Mouse (Mus musculus) neural tube, embryonic 10.5 days (tissue): ENCODE results near the gene Nfil3.

Experiments used
- DNase-seq: peaks from one replicate; pipeline ENCODE4 v3.0.0-alpha.2; 2017; ENCODE audit warnings: low spot score; ENCODE audit errors: extremely low spot score

The Nfil3 gene

DNA sequence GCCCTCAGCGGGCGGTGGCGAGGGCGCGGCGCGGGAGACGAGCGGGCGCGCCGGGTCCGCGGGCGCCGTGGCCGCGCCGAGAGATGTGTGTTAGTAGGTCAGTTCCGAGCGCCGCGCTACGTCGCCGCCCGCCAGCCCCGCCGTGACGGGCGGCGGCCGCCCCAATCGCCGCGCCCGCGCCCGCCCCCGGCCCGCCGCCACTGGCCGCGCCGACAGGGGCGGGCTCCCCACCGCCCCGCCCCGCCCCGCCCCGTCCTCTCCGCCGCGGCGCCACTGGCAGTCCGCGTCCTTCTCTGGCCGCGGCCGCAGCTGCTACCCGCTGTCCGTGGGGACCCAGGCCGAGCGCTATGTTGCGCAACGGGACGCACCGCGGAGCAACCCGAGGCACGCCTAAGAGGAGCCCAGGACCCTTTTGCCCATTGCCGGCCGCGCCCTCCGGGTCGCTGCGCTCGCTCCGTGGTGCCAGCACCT, at the start of gene Nfil3:
Gene Nfil3, minus strand, starts transcription at position 123 of the 471 bp plus-strand sequence.
- peak; percentile 82 for DNase-seq

DNA sequence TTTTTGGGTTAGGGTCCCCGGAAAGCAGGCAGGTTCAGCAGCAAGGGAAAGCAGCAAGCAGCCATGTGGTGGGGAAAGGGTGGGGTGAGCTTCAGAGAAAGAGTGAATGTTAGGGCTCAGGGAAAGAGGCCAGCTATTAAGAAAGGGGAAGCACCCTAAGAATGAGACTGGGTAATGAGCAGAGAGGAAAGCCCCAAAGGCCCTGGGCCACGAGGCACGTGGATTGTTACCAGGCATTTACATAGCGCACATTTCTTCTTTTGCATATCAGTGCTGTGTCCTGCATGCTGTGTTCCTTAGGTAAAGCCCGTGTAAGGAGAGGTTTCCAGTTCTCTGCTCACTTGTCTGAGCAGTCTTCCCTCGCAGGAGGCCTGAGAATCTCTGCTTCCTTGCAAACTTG, 43.4 kb upstream of the Nfil3 start:
- DNase-seq: no peak

DNA sequence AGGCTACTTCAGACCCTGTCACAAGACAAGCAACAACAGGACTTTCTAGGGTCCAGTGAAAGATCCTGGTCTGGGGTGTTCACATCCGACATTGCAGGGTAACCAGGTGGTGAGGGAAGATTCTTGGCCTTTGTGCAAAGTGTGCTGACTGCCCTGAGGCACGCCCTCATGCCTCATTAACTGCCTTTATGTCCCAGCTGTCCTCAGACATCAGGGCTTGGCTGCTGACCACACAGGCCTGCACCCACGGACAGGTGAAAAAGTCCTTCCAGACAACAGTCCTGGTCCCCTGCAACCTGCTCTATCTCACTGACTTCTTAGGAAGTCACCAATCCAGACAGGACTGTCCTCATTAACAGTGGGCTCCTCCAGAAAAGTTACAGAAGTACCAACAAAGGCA, 39.4 kb upstream of the Nfil3 start:
- no peak for DNase-seq

DNA sequence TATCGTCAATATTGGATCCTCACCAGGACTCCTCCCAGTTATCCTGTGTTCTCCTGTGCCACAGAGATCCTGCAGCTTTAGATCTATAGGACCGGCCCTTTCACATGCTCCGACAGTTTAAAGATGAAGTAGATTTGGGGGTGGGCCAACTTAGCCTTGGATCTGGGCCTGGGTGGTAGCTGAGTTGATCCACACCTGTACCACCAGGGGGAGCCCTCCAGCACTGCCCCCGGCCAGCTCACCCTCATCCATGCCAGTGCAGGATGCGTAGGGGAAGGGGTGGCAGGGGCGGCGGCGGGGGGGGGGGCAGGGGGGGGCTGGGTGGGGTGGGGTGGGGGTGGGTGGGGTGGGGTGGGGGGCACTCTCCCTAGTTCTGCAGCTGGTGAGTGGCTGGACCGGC, 38.7 kb upstream of the Nfil3 start:
- DNase-seq: no peak

DNA sequence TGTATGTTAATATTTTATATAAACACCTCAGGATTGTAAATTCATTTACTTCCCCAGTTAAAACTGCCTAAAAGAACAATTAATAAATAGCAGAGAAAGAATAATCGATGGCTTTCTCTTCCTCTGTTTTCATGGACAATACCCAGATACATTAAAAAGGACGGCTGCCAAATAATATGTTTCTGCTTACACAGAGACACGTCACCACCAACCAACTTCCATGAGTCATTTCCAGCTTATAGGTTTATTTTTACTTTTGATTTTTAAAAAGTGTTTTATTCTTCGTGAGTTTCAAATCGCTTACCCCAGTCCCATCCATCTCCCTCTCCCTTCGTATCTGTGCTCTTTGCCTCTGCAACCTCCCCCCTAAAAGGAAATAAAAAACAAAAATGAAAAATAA, 38.1 kb upstream of the Nfil3 start:
- no peak for DNase-seq

DNA sequence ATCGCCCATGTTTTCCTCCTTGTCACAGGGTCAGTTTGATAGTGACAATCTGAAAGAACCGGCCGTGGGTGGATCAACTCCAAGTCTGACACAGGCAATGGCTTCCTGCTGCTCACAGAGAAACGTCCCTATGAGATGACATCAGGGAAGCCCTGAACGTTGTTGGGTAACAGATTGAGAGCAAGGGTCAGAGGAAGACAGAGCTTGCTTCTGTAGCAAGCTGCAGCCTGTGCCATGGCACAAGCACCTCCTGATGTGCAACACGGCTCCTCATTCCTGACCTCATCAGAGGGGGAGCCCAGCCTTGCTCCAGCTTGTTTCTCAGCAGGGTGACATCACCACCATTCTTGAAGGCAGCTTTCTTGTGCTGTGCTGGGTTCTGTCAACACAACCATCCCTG, 37.1 kb upstream of the Nfil3 start:
- no peak for DNase-seq

DNA sequence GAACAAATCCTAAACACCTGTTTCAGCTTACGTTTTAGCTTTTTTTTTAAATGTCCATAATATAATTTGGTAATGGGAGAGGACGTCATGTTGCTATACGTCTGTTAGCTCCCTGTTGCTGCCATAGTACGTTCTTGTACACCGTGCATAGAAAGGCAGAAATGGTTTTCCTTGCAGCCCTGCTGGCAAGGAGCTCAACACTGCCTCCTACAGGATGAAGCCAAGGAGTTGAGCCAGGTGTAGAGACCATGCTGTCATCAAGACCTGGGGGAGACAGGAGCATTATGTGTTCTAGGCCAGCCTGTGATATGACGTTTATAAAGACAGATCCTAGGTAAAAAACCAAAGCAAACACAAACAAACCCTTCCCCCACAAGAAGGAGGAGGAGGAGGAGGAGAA, 36.2 kb upstream of the Nfil3 start:
- no peak for DNase-seq

DNA sequence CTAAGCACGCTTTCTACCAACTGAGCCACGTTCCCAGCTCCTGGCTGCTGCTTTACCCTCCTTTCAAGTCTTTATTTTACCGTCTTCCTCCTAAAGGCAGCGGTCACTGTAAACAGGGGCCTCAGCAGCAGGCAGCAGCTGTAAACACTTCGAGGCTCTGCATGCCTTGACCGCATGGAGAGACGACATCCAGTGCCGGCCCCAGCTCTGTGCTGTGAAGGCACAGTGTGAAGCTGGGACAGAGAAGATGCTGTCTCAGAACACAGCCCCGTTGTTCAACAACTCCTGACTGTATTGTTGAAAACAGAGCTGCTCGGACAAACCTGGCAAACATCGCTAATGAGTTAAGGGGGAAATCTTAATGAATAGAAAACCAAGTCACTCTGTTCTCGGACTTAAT, 30.6 kb upstream of the Nfil3 start:
- no peak for DNase-seq

DNA sequence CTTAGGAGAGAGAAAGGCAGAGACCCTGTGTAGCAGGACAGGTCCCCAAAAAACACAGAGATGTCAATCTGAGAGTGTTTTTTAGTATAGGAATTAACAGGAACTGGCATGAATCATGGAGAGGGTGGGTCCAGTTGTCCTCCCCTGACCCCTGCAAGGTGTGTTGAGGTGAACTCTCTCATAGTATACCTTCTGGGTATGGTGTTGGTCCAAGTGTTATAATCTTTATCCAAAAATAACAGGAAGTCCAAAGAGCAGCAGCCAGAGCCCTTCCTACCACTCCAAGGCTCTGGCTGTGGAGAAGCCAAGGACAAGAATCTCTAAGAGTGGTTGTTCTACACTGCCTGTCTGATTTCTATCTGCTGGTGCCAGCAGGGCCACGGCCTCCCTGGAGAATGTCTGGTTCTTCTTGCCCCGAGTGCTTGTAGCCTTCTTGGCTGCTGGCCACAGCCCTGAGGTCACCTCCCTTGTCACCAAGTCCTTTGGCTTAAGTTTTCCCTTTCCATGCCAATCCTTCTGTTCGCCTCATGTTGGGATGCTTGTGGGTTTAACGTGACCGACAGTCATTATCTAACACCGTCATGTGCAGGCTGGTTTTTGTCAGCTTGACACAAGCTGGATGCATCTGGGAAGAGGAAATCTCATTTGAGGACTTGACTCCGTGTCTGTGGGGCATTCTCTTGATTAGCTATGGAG, 27.8 kb upstream of the Nfil3 start:
- DNase-seq: no peak

DNA sequence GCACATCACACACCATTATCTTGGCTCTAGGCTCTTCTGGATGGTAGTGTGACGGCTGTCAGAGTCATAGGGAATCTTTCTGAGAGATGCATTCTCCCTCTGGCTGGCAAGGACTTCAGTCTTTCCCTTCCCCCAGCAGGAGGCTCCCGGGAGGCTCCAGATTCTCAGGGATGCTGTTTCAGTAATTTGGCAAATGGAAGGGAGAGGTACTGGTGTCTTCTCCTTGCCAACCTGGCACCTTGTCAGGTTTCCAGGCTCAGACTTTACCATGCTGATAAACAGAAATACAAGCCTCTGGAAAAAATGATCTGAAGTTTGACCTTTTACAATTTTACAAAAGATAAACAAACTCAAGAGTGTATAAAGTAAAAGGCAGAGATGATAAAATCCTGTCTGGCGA, 26.9 kb upstream of the Nfil3 start:
- DNase-seq: no peak

DNA sequence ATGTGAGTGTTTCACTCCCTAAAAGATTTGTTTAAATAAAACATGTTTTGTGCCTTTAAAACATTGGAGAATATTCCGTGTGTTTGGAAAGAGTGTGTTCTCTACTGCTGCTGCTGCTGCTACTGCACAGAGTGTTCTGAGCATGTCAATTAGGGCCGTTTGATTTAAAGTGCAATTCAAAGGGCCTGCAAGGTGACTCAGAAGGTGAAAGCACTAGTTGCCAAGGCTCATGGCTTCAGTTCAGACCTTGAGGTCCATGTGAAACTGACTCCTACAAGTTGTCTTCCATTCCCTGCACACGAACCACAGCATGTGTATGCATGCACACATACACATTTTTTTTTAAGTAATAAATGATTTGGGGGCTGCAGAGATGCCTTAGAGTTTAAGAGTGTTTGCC, 22.4 kb upstream of the Nfil3 start:
- no peak for DNase-seq

DNA sequence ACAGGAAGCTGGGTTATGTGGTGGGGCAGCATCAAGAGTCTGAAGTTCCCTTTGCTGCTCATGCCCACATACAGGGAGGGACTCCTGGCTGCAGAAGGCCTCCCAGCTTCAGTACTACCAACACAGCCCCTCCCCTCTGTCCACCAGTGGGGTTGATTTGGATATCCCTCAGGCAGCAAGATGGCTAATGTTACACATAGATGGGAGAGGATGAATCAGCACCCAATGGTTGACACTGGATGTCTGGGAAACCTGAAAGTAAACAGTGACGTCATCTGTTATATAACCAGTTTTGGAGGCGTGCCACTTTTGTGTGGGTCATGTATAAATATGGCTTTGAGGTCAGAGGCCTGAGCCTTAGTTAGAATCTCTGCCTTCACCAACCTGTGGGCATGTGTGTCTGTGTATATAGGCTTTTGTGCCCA, 20.6 kb upstream of the Nfil3 start:
- no peak for DNase-seq

DNA sequence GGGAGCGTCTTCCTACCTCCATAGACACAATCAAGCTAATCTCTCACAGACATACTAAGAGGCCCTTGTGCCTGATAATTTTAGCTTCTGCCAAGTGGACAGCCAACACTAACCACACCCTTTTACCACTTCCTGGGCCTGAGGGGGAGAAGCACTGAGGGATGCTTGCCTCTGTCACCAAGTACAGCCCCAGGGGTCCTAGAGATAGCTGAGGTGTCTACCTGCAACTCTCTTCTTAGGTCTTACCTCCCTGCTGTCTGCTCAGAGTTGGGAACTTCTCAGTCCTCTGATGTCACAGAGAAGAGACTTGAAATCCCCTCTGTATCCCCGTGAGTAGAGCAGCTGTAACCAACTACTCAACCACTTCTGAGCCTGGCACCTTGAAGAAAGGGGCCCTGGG, 19.6 kb upstream of the Nfil3 start:
- no peak for DNase-seq

DNA sequence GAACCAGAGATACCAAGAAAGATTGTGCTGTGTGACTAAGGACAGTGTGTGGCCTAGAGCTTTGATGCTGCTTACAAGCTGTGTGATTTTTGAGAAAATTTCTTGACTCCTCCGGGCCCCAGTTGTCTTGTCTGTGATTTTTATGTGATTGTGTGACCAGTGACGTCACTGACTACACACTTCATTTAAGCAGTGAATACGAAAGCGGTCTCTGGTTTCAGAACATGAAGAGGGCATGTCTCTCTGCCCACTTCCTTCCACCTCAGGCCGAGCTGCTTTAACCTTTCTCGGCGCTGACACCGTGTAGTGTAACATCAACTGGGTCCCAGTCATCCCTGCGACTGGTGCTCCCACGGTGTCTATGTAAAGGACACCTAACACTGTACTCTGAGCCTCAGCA, 17.7 kb upstream of the Nfil3 start:
- no peak for DNase-seq

DNA sequence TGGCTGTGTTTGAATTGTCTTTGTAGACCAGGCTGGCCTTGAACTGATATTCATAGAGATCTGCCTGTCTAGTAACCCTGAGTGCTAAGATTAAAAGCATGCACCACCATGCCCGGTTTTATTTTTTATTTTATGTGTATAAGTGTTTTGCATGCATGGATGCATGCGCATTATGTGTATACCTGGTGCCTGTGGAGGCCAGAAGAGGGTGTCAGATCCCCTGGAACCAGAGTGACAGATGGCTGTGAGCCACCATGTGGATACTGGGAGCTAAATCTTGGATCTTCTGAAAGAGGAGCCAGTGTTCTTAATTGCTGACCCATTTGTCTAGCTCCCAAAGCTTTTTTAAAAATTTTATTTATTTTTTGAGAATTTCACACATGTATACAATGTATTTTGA, 16.9 kb upstream of the Nfil3 start:
- DNase-seq: no peak

DNA sequence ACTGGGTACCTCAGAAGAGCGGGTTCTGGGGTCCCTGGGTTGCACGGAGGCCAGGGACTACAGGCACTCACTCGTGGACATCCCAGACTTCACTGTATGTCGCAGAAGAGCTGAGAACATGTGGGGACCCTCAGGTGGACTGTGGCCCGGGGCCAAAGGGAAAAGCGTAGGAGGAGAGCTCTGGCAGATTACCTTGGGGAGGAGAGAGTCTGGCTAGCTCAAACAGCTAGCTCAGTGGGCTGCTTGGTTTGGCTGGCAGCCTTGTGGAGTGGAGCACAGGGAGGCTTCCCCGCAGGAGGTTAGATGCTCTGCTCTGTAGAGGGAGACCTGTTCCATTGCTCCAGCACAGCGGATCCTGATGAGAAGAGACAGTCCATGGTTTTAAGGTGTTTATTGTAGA, 15.3 kb upstream of the Nfil3 start:
- DNase-seq: no peak

DNA sequence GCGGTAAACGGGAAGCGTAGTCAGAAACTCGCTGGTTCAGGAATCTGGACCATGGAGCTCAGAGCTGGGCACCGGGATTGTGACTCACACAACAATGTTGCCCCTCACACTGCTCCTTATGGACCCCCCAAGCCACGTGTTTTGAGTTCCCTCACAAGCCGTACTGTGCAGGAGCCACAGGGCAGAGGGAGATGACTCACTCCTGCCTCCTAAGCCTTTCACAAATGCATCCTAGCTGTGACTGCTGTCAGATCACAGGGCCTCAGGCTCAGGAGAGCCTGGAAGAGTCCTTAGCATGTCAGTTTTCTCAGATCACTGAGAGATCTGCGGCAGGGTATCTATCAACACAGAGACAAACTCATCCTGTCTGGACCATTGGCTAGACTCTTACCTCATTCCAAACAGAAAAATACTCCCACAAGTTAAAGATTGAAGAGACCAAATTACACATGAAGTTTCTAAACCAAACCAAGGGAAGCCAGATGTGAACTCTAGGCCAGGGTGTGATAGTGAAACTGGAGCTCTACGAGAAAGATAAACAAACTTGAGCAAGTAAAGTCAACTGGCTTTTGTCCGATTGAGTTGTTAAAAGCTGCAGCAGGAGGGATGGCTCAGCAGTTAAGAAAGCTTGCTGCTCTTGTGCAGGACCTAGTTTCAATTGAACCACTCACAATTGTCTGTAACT, 13.5 kb upstream of the Nfil3 start:
- DNase-seq: no peak

DNA sequence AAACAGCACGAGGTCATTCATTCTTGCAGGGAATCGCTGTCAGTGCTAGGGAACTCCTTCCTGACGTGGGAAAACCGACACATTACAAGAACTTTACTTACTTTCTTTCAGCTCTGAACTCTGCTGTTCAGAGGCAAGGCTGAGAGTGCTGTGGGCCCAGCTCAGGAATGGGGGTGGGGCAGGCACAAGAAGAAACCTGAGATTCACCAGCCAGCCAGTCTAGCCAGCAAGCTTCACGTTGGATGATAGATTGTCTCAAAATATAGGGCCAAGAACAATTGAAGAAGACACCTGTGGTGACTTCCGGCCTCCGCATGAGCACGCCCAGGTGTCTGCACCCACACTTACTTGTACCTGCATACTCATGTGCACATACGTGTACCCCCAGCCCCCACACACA, 9.3 kb upstream of the Nfil3 start:
- peak; percentile 30 for DNase-seq

DNA sequence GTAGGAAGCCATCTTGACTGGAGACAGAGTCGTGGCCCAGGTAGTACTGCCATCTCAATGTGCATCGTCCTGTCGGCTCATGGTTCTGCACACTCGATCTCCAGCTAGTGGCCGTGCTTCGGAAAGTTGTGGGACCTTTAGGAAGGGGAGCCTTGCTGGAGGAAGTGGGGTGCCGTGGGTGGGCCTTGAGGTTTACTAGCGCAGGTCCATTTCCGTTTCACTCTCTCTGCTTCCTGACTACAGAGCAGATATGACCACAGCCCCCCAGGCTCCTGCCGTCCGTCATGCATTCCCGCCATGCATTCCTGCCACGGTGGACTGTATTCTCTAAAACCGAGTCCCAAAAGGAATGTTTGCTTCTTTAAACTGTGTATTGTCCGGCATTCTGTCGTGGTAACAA, 8.1 kb upstream of the Nfil3 start:
- DNase-seq: no peak

DNA sequence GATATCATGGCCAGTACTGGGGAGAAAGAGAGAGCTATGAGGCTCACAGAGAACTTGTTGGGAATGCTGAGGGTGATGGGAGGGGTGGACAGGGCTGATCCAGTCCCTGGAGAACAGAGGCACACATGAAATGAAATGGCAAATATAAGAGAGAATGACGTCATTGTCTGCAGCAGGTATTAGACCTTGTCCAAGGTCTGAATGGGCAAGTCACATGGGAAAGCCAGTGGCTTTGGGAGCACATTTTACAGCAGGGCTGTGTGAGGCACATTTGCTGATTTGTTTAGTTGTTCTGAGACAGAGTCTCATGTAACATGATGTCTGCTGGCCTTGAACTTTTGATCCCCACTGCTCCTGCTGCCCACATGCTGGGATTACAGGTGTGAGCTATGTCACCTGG, 7.0 kb upstream of the Nfil3 start:
- no peak for DNase-seq

DNA sequence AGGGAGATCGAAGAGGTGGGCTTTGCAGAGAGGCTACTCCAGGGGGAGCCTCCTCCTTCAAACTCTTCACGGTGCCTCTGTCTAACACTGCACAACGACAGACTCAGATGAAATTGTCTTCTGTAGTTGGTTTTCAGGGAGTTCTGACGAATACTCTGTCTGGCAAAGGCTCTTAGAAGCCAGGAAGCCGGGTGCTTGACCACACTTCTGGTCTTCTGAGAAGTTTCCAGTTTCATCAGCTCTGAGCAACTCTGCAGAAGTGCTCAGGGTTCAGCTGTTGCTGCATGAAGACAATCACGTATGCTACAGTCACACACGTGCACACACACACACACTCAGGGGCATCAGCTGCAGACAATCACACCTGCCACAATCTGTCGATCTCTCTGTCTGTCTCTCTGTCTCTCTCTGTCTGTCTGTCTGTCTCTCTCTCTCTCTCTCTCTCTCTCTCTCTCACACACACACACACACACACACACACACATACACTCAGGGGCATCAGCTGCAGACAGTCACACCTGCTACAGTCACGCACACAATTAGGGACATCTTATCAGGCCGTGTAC, 5.4 kb upstream of the Nfil3 start:
- DNase-seq: no peak

DNA sequence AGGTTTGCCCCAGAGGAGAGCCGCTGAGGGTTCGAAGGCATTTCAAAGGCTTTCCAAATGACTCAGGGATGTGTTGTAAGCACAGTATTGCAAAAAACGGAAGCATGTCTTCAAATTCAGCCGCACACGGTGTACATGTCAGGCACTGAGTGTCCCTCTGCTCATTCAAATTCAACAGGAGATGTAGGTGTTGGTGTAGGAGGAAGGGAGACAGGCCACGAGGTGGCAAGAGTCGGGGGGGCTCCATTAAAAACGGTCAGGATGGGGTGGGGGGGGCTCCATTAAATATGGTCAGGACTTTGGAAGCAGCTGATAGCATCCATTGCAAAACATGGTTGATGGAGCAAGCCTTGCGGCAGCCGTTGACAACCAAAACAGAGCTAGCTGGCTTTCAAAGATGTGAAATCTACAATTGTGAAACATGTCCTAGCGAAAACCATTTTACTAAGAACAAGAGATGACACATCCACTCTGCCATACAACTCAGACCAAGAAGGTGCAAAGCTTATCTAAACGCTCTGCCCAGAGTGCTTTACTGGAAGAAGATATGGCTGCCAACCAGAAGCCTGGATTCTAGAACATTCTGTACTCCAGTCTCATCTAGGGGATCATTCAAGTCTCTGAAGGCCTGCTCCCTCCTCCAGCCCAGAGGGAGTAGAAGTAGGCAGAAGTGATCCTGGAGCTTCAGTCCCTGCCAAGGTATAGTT, 4.8 kb upstream of the Nfil3 start:
- no peak for DNase-seq
